8 mouse cellular contexts compared by ENCODE assay signal in genomic region chrX:142534780-142535179, GRCm38 (mm10).
A peak's percentile ranks its signal among the peaks of the same experiment; 100 is the strongest.
DNase-seq lines count a peak whose midpoint lies in the region; TF ChIP-seq lines count a peak whose summit lies in the region.

No protein-coding gene starts in this region.

- H3K4me3 ChIP-seq in gastrocnemius, adult 2 months = no peak overlapping the region
- H3K4me3 ChIP-seq in lung, adult 2 months (replicated peaks; ENCODE audit: extremely low read depth, low read depth, low read length) = no peak overlapping the region

- TF ChIP-seq CTCF in gastrocnemius, adult 2 months (IDR thresholded peaks at IDR 0.05) = peak; percentile 78
- peak; percentile 41; the same call in 1 of the 2 replicates for TF ChIP-seq CTCF in lung, adult 2 months (IDR thresholded peaks at IDR 0.05; ENCODE audit: insufficient read depth, low read length)

- no peak for DNase-seq in gastrocnemius, adult 2 months
- no peak for DNase-seq in gastrocnemius, postnatal 14 days
- DNase-seq in lung, adult 2 months = no peak
- no peak for DNase-seq in lung, postnatal 25 days (ENCODE audit: low spot score)
- peak; percentile 3 for DNase-seq in T-cell, adult 2 months (ENCODE audit: low spot score)
- DNase-seq in heart, postnatal 4 days = peak; percentile 20
- peak; percentile 73 for DNase-seq in retina, postnatal 1 day
- no peak for DNase-seq in gastrocnemius, postnatal 25 days

- no peak for TF ChIP-seq POLR2A in lung, adult 2 months (IDR thresholded peaks at IDR 0.05; ENCODE audit: borderline replicate concordance, extremely low read depth, low read depth, low read length)

- intact Hi-C loops in gastrocnemius, adult 2 months (cut with DNase I) = loop anchor here (5.0 kb wide), 1 partner anchor 207 kb away; no protein-coding TSS in a partner anchor
- intact Hi-C loops in gastrocnemius, postnatal 14 days (cut with DNase I; ENCODE audit: low total_unique reads) = no loop called here

- 34% methylated on average over 8 of the region's 8 CpGs for WGBS in lung, adult 2 months

- H3K4me1 ChIP-seq in lung, adult 2 months (ENCODE audit: control insufficient read depth, insufficient read depth, low read length) = no peaks in the 10 kb centered on the region

- H3K27ac ChIP-seq in gastrocnemius, adult 2 months = no peak overlapping the region

Comparison
In these comparisons a context has a peak if more than half of its experiments do, and no peak if none do; other contexts are left out.
1. DNase-seq: peak in T-cell, adult 2 months (single experiment), heart, postnatal 4 days (single experiment) and retina, postnatal 1 day (single experiment); none in gastrocnemius, adult 2 months (single experiment), gastrocnemius, postnatal 14 days (single experiment), lung, adult 2 months (single experiment), lung, postnatal 25 days (single experiment) and gastrocnemius, postnatal 25 days (single experiment).